Mouse (Mus musculus) liver, embryonic 14.5 days (tissue): ENCODE measurements at regions not wholly inside any gene's neighbourhood (a gene's known extent, or its start where the extent isn't known, plus 50 kb on each side); places are given as distances from the start of the nearest gene placed in this dataset.

Experiments used
- ATAC-seq: fragments of 200-750 bp; cut with Nextera tagmentation; 2 replicates; pipeline ENCODE4 v1.8.0; 2017; ENCODE audit warnings: moderate number of reproducible peaks, mild to moderate bottlenecking, moderate library complexity; ENCODE audit not compliant: insufficient read depth
- DNase-seq, 3 experiments: peaks; one replicate each; pipeline ENCODE4 v3.0.0-alpha.2; 2012 to 2013; ENCODE audit warnings: low read depth in 3 of 3, low spot score in 3 of 3
- H3K27ac ChIP-seq: fragments of 300-500 bp; sonication (generic); 2 replicates; pipeline ENCODE4 v1.5.1; 2014; ENCODE audit warnings: moderate library complexity, mild to moderate bottlenecking, control low read depth, inconsistent platforms
- H3K27me3 ChIP-seq: fragments of 300-500 bp; sonication (generic); 2 replicates; pipeline ENCODE4 v1.6.1; 2014; ENCODE audit warnings: mild to moderate bottlenecking, low read length, moderate library complexity; ENCODE audit not compliant: control insufficient read depth, insufficient read depth
- H3K36me3 ChIP-seq: fragments of 300-500 bp; sonication (generic); replicated peaks from 2 replicates; pipeline ENCODE4 v1.6.1; 2014; ENCODE audit warnings: low read depth; ENCODE audit not compliant: control insufficient read depth, insufficient read depth
- H3K4me1 ChIP-seq, 2 experiments: fragments of 200-500 bp in 1 of 2; fragments of 300-500 bp in 1 of 2; sonication (generic) in 1 of 2; replicated peaks; 2 replicates each; pipeline ENCODE4 v1.6.1; 2012 to 2014; ENCODE audit warnings: antibody characterized with exemption in 1 of 2, inconsistent platforms in 1 of 2, low read length in 1 of 2; ENCODE audit not compliant: control insufficient read depth in 2 of 2, insufficient read depth in 2 of 2
- H3K4me2 ChIP-seq: fragments of 300-500 bp; sonication (generic); 2 replicates; pipeline ENCODE4 v1.6.1; 2014; ENCODE audit warnings: low read depth, mild to moderate bottlenecking, control low read depth, moderate library complexity
- H3K4me3 ChIP-seq, 2 experiments: fragments of 200-500 bp in 1 of 2; fragments of 300-500 bp in 1 of 2; sonication (generic) in 1 of 2; 2 replicates each; pipeline ENCODE4 v1.5.1; 2012 to 2014; ENCODE audit warnings: low read depth in 2 of 2, low read length in 2 of 2, mild to moderate bottlenecking in 2 of 2, control low read depth in 1 of 2, inconsistent platforms in 1 of 2, moderate library complexity in 1 of 2; ENCODE audit not compliant: insufficient read depth in 1 of 2
- H3K9ac ChIP-seq: fragments of 300-500 bp; sonication (generic); replicated peaks from 2 replicates; pipeline ENCODE4 v1.6.1; 2014; ENCODE audit warnings: mild to moderate bottlenecking, control low read depth, moderate library complexity
- H3K9me3 ChIP-seq: fragments of 300-500 bp; sonication (generic); 2 replicates; pipeline ENCODE4 v1.6.1; 2016; ENCODE audit warnings: low read length, mixed read lengths; ENCODE audit not compliant: control insufficient read depth
- CTCF ChIP-seq: IDR thresholded peaks from 2 replicates; pipeline ENCODE4 v1.5.1; 2016; ENCODE audit warnings: antibody characterized with exemption, low read depth, control low read depth
- EP300 ChIP-seq: IDR thresholded peaks from 2 replicates; pipeline ENCODE4 v1.6.1; 2016; ENCODE audit warnings: antibody characterized with exemption, low read depth
- WGBS: fragments of 180-500 bp; shearing (Covaris S2); extraction: QIAGEN DNeasy Blood & Tissue Kit; methylation state at CpG from one replicate; pipeline ENCODE4 v1.1.7; 2014; ENCODE audit not compliant: insufficient replicate concordance; 5-methylcytosine and 5-hydroxymethylcytosine counted together

DNA sequence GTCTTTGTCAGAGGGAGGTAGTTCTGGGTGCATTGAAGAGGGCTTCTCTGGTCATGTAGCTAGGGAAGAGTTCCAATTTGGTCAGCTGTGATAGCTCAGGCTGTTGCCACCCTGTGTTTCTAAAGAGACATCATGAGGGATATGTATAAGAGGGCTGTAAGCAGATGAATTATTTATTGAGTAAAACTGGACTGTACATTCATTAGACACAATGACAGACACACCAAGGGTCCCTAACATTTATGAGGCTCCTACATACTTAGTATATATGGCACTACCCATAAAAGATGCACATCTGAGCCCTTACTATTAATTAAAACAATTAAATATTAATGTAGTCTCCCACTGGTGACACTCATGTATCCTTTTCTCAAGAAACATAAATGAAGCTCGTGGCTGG lies 90.6 kb upstream of the Arg1 start:
- TF ChIP-seq CTCF (no peak), EP300 (no peak)
- DNase-seq, result no peak
- Histone ChIP-seq H3K9ac (no peak overlapping the region), H3K36me3 (no peaks in the 10 kb centered on the region), H3K9me3 (no peaks in the 10 kb centered on the region), H3K27ac (no peak overlapping the region), H3K4me1 (peaks cover 5 to 12% of the 10 kb centered on the region in 2 experiments; a peak in 3 of 4 replicates), H3K4me3 (no peak overlapping the region), H3K4me2 (no peak overlapping the region), H3K27me3 (no peaks in the 10 kb centered on the region)
- 53% methylated on average over 1 of the region's 1 CpGs for WGBS
- ATAC-seq, result no peak

DNA sequence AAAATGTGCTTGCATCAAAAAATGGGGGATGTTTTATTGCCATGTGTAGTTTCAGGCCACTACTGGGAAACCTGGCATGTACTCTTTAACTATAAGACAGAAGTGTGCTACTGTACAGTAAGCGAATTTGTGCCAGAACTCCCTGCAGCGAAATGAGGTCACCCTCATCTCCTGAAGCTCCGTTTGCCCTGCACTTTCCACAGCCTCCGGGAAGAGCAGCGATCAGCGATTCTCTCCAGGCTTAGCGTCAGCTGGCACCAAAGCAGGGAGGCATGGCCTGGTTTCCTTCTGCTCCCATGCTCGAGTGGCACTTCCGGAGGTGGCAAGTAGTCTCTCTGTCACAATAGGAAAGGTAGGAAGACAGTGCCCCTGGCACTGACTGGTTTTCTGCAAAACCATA lies 88.8 kb upstream of the Arg1 start:
- H3K4me3 ChIP-seq, result no peak overlapping the region
- H3K9ac ChIP-seq, result no peak overlapping the region
- no peak for ATAC-seq
- TF ChIP-seq CTCF (no peak), EP300 (no peak)
- no peaks in the 10 kb centered on the region for H3K36me3 ChIP-seq
- H3K27me3 ChIP-seq, result no peaks in the 10 kb centered on the region
- no peak overlapping the region for H3K4me2 ChIP-seq
- H3K9me3 ChIP-seq, result no peaks in the 10 kb centered on the region
- 64% methylated on average over 9 of the region's 9 CpGs for WGBS
- DNase-seq, result no peak
- no peak overlapping the region for H3K27ac ChIP-seq
- H3K4me1 ChIP-seq, result peaks cover 5 to 12% of the 10 kb centered on the region in 2 experiments; a peak in 3 of 4 replicates

- no peak overlapping the region for H3K4me2 ChIP-seq
- no peak for ATAC-seq
- no peak for TF ChIP-seq CTCF
- no peak for TF ChIP-seq EP300
- H3K27ac ChIP-seq, result no peak overlapping the region
- H3K27me3 ChIP-seq, result no peaks in the 10 kb centered on the region
- no peak overlapping the region for H3K9ac ChIP-seq
- no peaks in the 10 kb centered on the region for H3K36me3 ChIP-seq
- no peak overlapping the region for H3K4me3 ChIP-seq
- DNase-seq, result no peak
- H3K9me3 ChIP-seq, result no peaks in the 10 kb centered on the region
- H3K4me1 ChIP-seq, result peaks cover 5 to 12% of the 10 kb centered on the region in 2 experiments; a peak in 3 of 4 replicates
Measured at GRCm38 (mm10) chr10:25012129-25012528, 84.8 kb upstream of the Arg1 start.

- WGBS, result 73% methylated on average over 8 of the region's 8 CpGs
- H3K4me1 ChIP-seq, result no peaks in the 10 kb centered on the region
- no peak overlapping the region for H3K9ac ChIP-seq
- ATAC-seq (no peak), DNase-seq (no peak)
- H3K27me3 ChIP-seq, result no peaks in the 10 kb centered on the region
- no peak overlapping the region for H3K4me3 ChIP-seq
- no peaks in the 10 kb centered on the region for H3K36me3 ChIP-seq
- H3K27ac ChIP-seq, result no peak overlapping the region
- no peak overlapping the region for H3K4me2 ChIP-seq
- TF ChIP-seq CTCF (no peak), EP300 (no peak)
- H3K9me3 ChIP-seq, result no peaks in the 10 kb centered on the region
Measured at GRCm38 (mm10) chr10:25001299-25001698, 74.0 kb upstream of the Arg1 start.

DNA sequence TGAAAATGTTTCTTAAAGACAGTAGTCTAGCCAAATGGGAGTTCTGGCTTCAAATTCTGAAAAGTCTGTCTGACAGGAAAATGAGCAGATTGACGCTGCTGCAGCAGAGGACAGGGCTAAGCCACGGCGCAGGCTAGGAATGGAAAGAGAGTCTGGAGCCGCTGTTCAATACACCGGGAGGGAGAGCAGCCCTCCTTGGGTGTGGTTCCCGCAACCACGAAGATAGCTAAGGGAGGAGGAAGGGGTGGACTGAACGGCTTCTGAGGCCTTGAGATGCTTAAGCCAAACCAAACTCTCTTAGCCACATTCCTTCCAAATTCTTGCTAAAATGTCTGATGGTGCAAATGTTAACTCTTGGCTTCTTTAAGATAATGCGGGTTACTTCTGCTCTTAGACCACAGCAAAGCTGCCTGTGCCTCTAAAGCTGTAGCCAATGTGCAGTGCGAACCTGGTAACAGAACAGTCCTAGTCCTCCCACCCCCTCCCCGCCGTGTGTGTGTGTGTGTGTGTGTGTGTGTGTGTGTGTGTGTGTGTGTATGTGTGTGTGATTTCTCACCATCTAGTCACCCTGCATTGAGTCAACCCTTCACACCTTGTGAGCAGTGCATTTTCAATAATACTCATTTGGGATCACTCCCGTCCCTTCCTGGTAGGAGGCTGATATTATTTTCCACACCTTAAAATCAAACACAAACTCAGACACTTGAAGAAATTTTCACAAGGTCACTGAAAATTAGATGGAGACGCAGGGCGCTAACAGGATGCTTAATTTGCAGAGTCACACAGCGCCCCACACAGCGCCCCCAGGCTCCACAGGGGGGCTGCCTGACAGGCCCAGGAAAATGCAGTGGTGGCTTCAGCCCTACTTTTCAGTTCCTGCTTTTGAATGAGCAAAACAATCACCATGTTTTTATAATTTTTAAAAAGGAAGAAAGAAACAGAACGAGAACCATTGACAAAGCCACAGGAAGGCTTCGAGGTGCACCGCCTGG lies 73.2 kb upstream of the Arg1 start:
- Histone ChIP-seq H3K27ac (no peak overlapping the region), H3K27me3 (no peaks in the 10 kb centered on the region), H3K4me2 (no peak overlapping the region), H3K36me3 (no peaks in the 10 kb centered on the region), H3K9ac (no peak overlapping the region), H3K4me3 (no peak overlapping the region), H3K9me3 (no peaks in the 10 kb centered on the region), H3K4me1 (no peaks in the 10 kb centered on the region)
- TF ChIP-seq CTCF (no peak), EP300 (no peak)
- 52% methylated on average over 20 of the region's 20 CpGs for WGBS
- ATAC-seq (no peak), DNase-seq (no peak)
